Mouse (Mus musculus) liver, embryonic 13.5 days (tissue): Measurements from ENCODE around the gene Plg. TPM values are rescaled to one million over a fixed set of nuclear protein-coding genes. Genes with fewer than 3 reads are reported as not detected.

Experiments
- ATAC-seq: fragments of 200-750 bp; cut with Nextera tagmentation; 2 replicates; pipeline ENCODE4 v1.8.0; 2017; ENCODE audit warnings: low read depth, mild to moderate bottlenecking, moderate number of reproducible peaks, moderate library complexity
- DNase-seq: peaks from one replicate; pipeline ENCODE4 v3.0.0; 2022
- H3K27ac ChIP-seq: fragments of 300-500 bp; sonication (generic); 2 replicates; pipeline ENCODE4 v1.5.1; 2015; ENCODE audit warnings: moderate library complexity, mild to moderate bottlenecking, inconsistent platforms
- H3K27me3 ChIP-seq: fragments of 300-500 bp; sonication (generic); 2 replicates; pipeline ENCODE4 v1.6.1; 2015; ENCODE audit warnings: mild to moderate bottlenecking, inconsistent platforms
- H3K36me3 ChIP-seq: fragments of 300-500 bp; sonication (generic); 2 replicates; pipeline ENCODE4 v1.6.1; 2015; ENCODE audit warnings: mild to moderate bottlenecking, inconsistent platforms
- H3K4me1 ChIP-seq: fragments of 300-500 bp; sonication (generic); replicated peaks from 2 replicates; pipeline ENCODE4 v1.6.1; 2015; ENCODE audit warnings: inconsistent platforms
- H3K4me2 ChIP-seq: fragments of 300-500 bp; sonication (generic); 2 replicates; pipeline ENCODE4 v1.6.1; 2015; ENCODE audit warnings: inconsistent platforms, mild to moderate bottlenecking, moderate library complexity
- H3K4me3 ChIP-seq: fragments of 300-500 bp; sonication (generic); replicated peaks from 2 replicates; pipeline ENCODE4 v1.5.1; 2015; ENCODE audit warnings: mild to moderate bottlenecking, inconsistent platforms
- H3K9ac ChIP-seq: fragments of 300-500 bp; sonication (generic); 2 replicates; pipeline ENCODE4 v1.6.1; 2015; ENCODE audit warnings: mild to moderate bottlenecking, inconsistent platforms
- H3K9me3 ChIP-seq: fragments of 300-500 bp; sonication (generic); replicated peaks from 2 replicates; pipeline ENCODE4 v1.6.1; 2016; ENCODE audit warnings: inconsistent platforms
- WGBS: fragments of 180-500 bp; shearing (Covaris S2); methylation state at CpG from one replicate; pipeline ENCODE4 v1.1.7; 2015; ENCODE audit not compliant: insufficient replicate concordance; 5-methylcytosine and 5-hydroxymethylcytosine counted together
- polyA plus RNA-seq: library from polyadenylated mRNA; unstranded; fragments of >200 nt; fragmentation: Nextera tagmentation; extraction: Ambion mirVana; gene quantifications from 2 replicates; pipeline ENCODE4 v1.2.1, GENCODE M21; 2015

Plg gene
- 135 and 187 TPM in 2 replicates for polyA plus RNA-seq

- Histone ChIP-seq H3K4me2 (peak within 1 kb of the TSS; percentile 16; the same call in 1 of the 2 replicates), H3K4me3 (peak within 1 kb of the TSS; percentile 45), H3K4me1 (peaks cover 25% of the 10 kb centered on the region), H3K27me3 (peaks cover 3% of the 10 kb centered on the region), H3K27ac (peak within 1 kb of the TSS; percentile 66), H3K9me3 (no peaks in the 10 kb centered on the region), H3K36me3 (no peaks in the 10 kb centered on the region), H3K9ac (peak within 1 kb of the TSS; percentile 28; the same call in 1 of the 2 replicates)
- DNase-seq, result no peak
- peak; percentile 82 for ATAC-seq
- WGBS, result 54% methylated on average over 11 of the region's 11 CpGs
Measured at GRCm38 (mm10) chr17:12377981-12378705, at the start of gene Plg. TSS of gene Plg (plus strand) at chr17:12378608.

DNA sequence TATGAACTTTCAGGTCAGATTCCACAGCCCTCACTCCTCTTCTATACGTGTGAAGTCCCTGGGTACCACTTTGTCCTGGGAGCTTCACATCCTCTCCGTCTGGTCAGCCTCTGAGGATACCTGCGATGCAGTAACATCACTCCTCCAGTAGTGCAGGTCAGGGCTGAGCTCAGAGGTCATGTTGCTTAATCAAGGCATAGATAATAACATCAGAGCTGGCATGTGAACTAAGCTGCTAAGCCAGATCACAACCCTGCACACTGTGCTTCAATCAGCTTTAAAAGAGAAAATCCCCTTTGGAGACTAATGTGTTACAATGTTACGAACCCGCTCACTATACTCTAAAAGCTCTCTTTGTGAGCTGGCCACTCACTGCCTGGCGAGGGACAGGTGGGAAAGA lies 43.3 kb upstream of the Plg start:
- H3K27ac ChIP-seq, result no peak overlapping the region
- H3K27me3 ChIP-seq, result no peaks in the 10 kb centered on the region
- H3K9me3 ChIP-seq, result no peaks in the 10 kb centered on the region
- no peak overlapping the region for H3K9ac ChIP-seq
- WGBS, result 53% methylated on average over 6 of the region's 6 CpGs
- H3K4me2 ChIP-seq, result no peak overlapping the region
- DNase-seq, result no peak
- ATAC-seq, result no peak
- H3K36me3 ChIP-seq, result no peaks in the 10 kb centered on the region
- H3K4me3 ChIP-seq, result no peak overlapping the region
- H3K4me1 ChIP-seq, result no peaks in the 10 kb centered on the region

GRCm38 (mm10) chr17:12336073-12336868 lies 42.1 kb upstream of the Plg start:
- WGBS, result 72% methylated on average over 19 of the region's 19 CpGs
- Histone ChIP-seq H3K27ac (no peak overlapping the region), H3K27me3 (no peaks in the 10 kb centered on the region), H3K4me1 (no peaks in the 10 kb centered on the region), H3K4me2 (no peak overlapping the region), H3K9ac (no peak overlapping the region), H3K9me3 (no peaks in the 10 kb centered on the region), H3K36me3 (no peaks in the 10 kb centered on the region), H3K4me3 (no peak overlapping the region)
- ATAC-seq (no peak), DNase-seq (no peak)

GRCm38 (mm10) chr17:12337156-12337555 lies 41.3 kb upstream of the Plg start:
- no peak overlapping the region for H3K4me3 ChIP-seq
- H3K9ac ChIP-seq, result no peak overlapping the region
- 73% methylated on average over 4 of the region's 4 CpGs for WGBS
- no peaks in the 10 kb centered on the region for H3K4me1 ChIP-seq
- H3K27me3 ChIP-seq, result no peaks in the 10 kb centered on the region
- no peaks in the 10 kb centered on the region for H3K9me3 ChIP-seq
- no peak overlapping the region for H3K4me2 ChIP-seq
- H3K36me3 ChIP-seq, result no peaks in the 10 kb centered on the region
- ATAC-seq (no peak), DNase-seq (no peak)
- no peak overlapping the region for H3K27ac ChIP-seq

DNA sequence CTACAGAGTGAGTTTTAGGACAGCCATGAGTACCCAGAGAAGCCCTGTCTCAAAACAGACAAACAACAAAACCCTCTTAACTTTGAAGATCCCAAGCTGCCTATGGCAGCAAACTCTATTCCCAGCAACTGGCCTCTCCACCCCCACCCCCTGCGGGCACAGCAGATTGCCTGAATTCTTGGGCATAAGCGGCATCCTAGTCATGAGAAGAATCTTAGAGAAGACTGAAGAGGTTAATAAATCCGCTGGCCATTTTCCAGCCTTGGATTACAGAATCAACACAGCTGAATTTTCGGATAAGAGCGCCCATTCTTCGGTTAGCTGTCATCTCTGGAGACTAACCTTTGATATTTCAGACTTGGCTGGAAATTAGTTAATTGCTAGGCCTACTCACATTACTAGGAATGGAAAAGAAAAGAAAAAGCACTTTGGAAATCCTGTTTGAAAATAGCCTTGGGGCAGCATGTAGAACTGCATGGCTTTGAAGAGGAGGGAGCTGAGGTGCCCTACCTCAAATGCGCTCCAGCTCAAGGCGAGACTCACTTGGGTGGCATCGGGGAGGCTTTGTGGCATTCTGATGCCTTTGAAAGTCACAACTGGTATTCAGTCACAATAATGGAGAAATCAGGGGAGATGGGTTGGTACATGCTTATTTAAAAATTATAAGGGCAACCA lies 34.6 kb upstream of the Plg start:
- H3K36me3 ChIP-seq, result no peaks in the 10 kb centered on the region
- no peak overlapping the region for H3K9ac ChIP-seq
- H3K4me2 ChIP-seq, result no peak overlapping the region
- H3K27me3 ChIP-seq, result no peaks in the 10 kb centered on the region
- no peak overlapping the region for H3K27ac ChIP-seq
- H3K4me3 ChIP-seq, result no peak overlapping the region
- ATAC-seq, result no peak
- 75% methylated on average over 9 of the region's 9 CpGs for WGBS
- H3K9me3 ChIP-seq, result no peaks in the 10 kb centered on the region
- no peaks in the 10 kb centered on the region for H3K4me1 ChIP-seq
- DNase-seq, result no peak

DNA sequence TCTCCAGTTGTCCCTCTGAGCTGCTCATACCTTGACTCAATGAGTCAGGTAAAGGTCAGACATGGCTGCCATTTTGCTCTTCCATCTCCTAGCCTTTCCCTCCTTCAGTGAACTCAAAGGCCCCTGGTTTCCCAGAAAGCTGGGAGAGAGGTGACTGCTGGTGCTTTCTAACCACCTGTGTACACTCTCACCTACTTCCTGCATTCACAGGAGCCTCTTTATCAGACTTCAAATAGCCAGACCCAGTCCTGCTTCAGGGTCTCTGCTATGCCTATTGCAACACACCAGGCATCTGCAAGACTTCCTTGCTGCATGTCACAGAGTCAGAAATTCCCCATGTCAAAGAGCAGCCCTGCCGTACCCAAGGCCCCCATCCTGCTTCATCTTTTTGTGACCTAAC lies 30.9 kb upstream of the Plg start:
- Histone ChIP-seq H3K4me3 (no peak overlapping the region), H3K27ac (no peak overlapping the region), H3K4me2 (no peak overlapping the region), H3K9me3 (no peaks in the 10 kb centered on the region), H3K36me3 (no peaks in the 10 kb centered on the region), H3K27me3 (no peaks in the 10 kb centered on the region), H3K4me1 (no peaks in the 10 kb centered on the region), H3K9ac (no peak overlapping the region)
- no peak for DNase-seq
- no peak for ATAC-seq
- 57% methylated on average over 1 of the region's 1 CpGs for WGBS

GRCm38 (mm10) chr17:12351564-12351963 lies 26.8 kb upstream of the Plg start:
- Histone ChIP-seq H3K9me3 (no peaks in the 10 kb centered on the region), H3K36me3 (no peaks in the 10 kb centered on the region), H3K4me3 (no peak overlapping the region), H3K27me3 (0 out of 2 replicates have a peak, but pooled peaks cover under 1% of the 10 kb centered on the region), H3K4me1 (no peaks in the 10 kb centered on the region), H3K27ac (no peak overlapping the region), H3K9ac (no peak overlapping the region), H3K4me2 (no peak overlapping the region)
- WGBS, result 58% methylated on average over 6 of the region's 6 CpGs
- ATAC-seq, result no peak
- no peak for DNase-seq

DNA sequence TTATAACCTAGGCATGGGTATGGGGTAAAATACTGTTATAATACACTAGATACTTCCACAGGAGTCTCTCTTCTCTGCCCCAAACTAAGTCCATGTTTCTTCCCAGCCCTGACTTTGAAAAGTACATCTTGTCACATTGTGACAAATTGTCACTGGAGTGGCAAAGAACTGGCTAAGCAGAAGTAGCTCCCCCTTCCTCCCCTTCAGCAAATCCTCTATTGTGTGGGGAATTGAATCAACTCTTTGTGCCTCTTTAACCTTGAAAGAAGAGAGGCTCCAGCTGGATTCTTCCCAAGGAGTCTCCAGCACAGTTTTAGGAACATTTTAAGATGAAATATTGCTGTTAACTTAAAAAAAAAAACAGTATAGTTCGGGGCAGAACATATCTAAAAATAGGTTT lies 25.6 kb upstream of the Plg start:
- Histone ChIP-seq H3K4me3 (no peak overlapping the region), H3K4me1 (no peaks in the 10 kb centered on the region), H3K27me3 (peaks cover 11% of the 10 kb centered on the region; the same call in 1 of the 2 replicates), H3K4me2 (no peak overlapping the region), H3K27ac (no peak overlapping the region), H3K9ac (no peak overlapping the region), H3K9me3 (no peaks in the 10 kb centered on the region), H3K36me3 (no peaks in the 10 kb centered on the region)
- 41% methylated on average over 1 of the region's 1 CpGs for WGBS
- ATAC-seq (no peak), DNase-seq (no peak)

GRCm38 (mm10) chr17:12359876-12360275 lies 18.5 kb upstream of the Plg start:
- no peak for ATAC-seq
- WGBS, result 71% methylated on average over 15 of the region's 15 CpGs
- H3K9ac ChIP-seq, result no peak overlapping the region
- no peak for DNase-seq
- H3K4me3 ChIP-seq, result no peak overlapping the region
- H3K4me2 ChIP-seq, result no peak overlapping the region
- no peaks in the 10 kb centered on the region for H3K9me3 ChIP-seq
- H3K27ac ChIP-seq, result no peak overlapping the region
- H3K27me3 ChIP-seq, result peaks cover 15% of the 10 kb centered on the region; the same call in 1 of the 2 replicates
- H3K4me1 ChIP-seq, result no peaks in the 10 kb centered on the region
- no peaks in the 10 kb centered on the region for H3K36me3 ChIP-seq

DNA sequence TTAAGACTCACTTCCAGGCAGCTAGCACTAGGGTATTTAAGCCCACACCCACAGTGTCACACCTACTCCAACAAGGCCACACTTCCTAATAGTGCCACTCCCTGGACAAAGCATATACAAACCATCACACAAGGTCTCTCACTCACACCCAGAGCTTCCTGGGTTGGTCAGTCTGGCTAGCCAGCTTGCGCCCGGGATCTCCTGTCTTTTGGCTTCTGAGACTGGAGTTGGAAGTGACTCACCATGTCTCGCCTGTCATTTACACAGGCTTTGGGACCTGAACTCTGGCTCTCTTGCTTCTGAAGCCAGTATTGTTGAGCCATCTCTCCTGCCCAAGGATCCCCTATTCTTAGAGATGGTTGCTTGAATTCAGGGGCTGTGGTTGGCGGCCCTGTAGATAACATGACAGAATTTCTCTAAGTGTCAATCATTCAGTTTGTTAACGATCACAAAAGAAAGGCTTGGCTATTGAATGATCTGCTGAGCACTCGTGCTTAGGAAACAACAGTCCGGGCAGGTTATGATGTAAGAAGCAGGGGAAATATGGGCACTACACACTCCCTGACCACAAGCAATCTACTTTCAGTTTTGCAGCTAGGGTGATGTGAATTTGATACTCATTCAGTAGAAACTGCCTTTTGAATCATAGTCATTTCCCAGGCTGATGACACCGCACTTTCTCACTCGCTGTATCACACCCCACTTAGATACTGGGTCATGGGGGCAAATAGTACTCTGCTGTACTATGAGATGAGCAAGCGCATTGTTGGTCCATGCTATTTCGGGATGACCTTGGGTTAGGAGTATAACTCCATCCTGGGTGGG lies 14.6 kb upstream of the Plg start:
- H3K4me3 ChIP-seq, result no peak overlapping the region
- ATAC-seq (no peak), DNase-seq (no peak)
- H3K27me3 ChIP-seq, result 0 out of 2 replicates have a peak, but pooled peaks cover 3% of the 10 kb centered on the region
- no peaks in the 10 kb centered on the region for H3K36me3 ChIP-seq
- no peak overlapping the region for H3K9ac ChIP-seq
- no peaks in the 10 kb centered on the region for H3K9me3 ChIP-seq
- WGBS, result 60% methylated on average over 11 of the region's 11 CpGs
- H3K27ac ChIP-seq, result no peak overlapping the region
- no peaks in the 10 kb centered on the region for H3K4me1 ChIP-seq
- no peak overlapping the region for H3K4me2 ChIP-seq

- no peak for ATAC-seq
- WGBS, result 67% methylated on average over 8 of the region's 8 CpGs
- Histone ChIP-seq H3K9ac (no peak overlapping the region), H3K27me3 (no peaks in the 10 kb centered on the region), H3K36me3 (no peaks in the 10 kb centered on the region), H3K9me3 (no peaks in the 10 kb centered on the region), H3K4me3 (no peak overlapping the region), H3K27ac (no peak overlapping the region), H3K4me2 (no peak overlapping the region), H3K4me1 (no peaks in the 10 kb centered on the region)
- no peak for DNase-seq
Measured at GRCm38 (mm10) chr17:12364426-12364735, 14.0 kb upstream of the Plg start.
